Mouse (Mus musculus) granulocyte monocyte progenitor cell, adult 5-6 weeks (primary cell): Measurements from ENCODE around the gene Syt1. TPM values are rescaled to one million over a fixed set of nuclear protein-coding genes. Genes with fewer than 3 reads are reported as not detected.

Experiments
- ATAC-seq: replicated peaks from 2 replicates; pipeline ENCODE4 v1.8.0; 2016; ENCODE audit warnings: mild to moderate bottlenecking, moderate TSS enrichment, inconsistent platforms; ENCODE audit not compliant: poor library complexity, severe bottlenecking
- total RNA-seq, 2 experiments: library from RNA; stranded (forward) in 1 of 2; stranded (reverse) in 1 of 2; fragments of 200-712, 200-1000 nt in 1 of 2; fragments of >200 nt in 1 of 2; fragmentation: Nextera tagmentation in 1 of 2; gene quantifications; 2 replicates each; pipeline ENCODE4 v1.2.3; 2014 to 2017

Gene Syt1
- total RNA-seq, 2 experiments from 2014 or later: not detected

GRCm38 (mm10) chr10:108583694-108584093 lies 427.1 kb downstream of the Syt1 start:
- no peak for ATAC-seq

GRCm38 (mm10) chr10:108582397-108582730 lies 428.4 kb downstream of the Syt1 start:
- ATAC-seq: no peak

GRCm38 (mm10) chr10:108581555-108582396 lies 429.0 kb downstream of the Syt1 start:
- ATAC-seq: no peak

- no peak for ATAC-seq
These were observed 429.9 kb downstream of the Syt1 start for GRCm38 (mm10) chr10:108580786-108581420.

- ATAC-seq: no peak
These were observed 431.4 kb downstream of the Syt1 start for GRCm38 (mm10) chr10:108579396-108579795.

- ATAC-seq: no peak
These were observed 433.2 kb downstream of the Syt1 start for GRCm38 (mm10) chr10:108577611-108578010.

- no peak for ATAC-seq
These were observed 438.0 kb downstream of the Syt1 start for GRCm38 (mm10) chr10:108572764-108573163.

- no peak for ATAC-seq
These were observed 439.7 kb downstream of the Syt1 start for GRCm38 (mm10) chr10:108571104-108571503.

GRCm38 (mm10) chr10:108569568-108570139 lies 441.1 kb downstream of the Syt1 start:
- no peak for ATAC-seq

GRCm38 (mm10) chr10:108568925-108569324 lies 441.9 kb downstream of the Syt1 start:
- ATAC-seq: no peak

- no peak for ATAC-seq
These were observed 442.6 kb downstream of the Syt1 start for GRCm38 (mm10) chr10:108568136-108568535.

GRCm38 (mm10) chr10:108567456-108567855 lies 443.3 kb downstream of the Syt1 start:
- no peak for ATAC-seq

- ATAC-seq: no peak
These were observed 451.2 kb downstream of the Syt1 start for GRCm38 (mm10) chr10:108559607-108559908.

- no peak for ATAC-seq
These were observed 451.8 kb downstream of the Syt1 start for GRCm38 (mm10) chr10:108558812-108559606.

- ATAC-seq: no peak
These were observed 458.2 kb downstream of the Syt1 start for GRCm38 (mm10) chr10:108552544-108552943.

GRCm38 (mm10) chr10:108545715-108546114 lies 465.1 kb downstream of the Syt1 start:
- ATAC-seq: no peak

GRCm38 (mm10) chr10:108541555-108541954 lies 469.2 kb downstream of the Syt1 start:
- no peak for ATAC-seq

- no peak for ATAC-seq
These were observed 472.2 kb downstream of the Syt1 start for GRCm38 (mm10) chr10:108538546-108538945.

- no peak for ATAC-seq
These were observed 473.1 kb downstream of the Syt1 start for GRCm38 (mm10) chr10:108537641-108538040.

- ATAC-seq: no peak
These were observed 474.9 kb downstream of the Syt1 start for GRCm38 (mm10) chr10:108535922-108536321.

- ATAC-seq: no peak
These were observed 476.7 kb downstream of the Syt1 start for GRCm38 (mm10) chr10:108534112-108534511.
